Mouse (Mus musculus): ENCODE measurements around the gene Gpc5. TPM values are rescaled to one million over a fixed set of nuclear protein-coding genes. Genes with fewer than 3 reads are reported as not detected.

Gpc5 gene
- polyA plus RNA-seq, 1 experiment from 2014 or later: 0.07 TPM

DNA sequence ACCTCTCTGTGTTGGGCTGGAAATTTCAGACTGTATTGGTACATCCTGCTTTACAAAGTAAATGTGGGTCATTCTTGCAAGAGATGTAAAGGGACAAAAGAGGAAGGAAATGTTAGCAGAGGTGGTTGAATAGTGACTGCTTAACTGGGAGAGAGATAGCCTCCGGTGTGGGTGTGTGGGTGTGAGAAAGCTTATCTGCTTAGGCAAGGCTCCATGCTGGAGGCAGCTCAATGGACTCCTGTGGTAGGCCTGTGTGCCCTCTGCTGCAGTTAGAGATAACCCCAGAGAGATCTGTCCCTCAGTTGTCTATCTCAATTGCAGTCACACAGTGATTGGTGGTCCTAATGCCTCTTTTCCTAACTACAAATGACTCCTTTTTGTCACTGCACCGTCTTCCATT lies 887.2 kb downstream of the Gpc5 start:
- WGBS: 33% methylated on average over 2 of the region's 2 CpGs

DNA sequence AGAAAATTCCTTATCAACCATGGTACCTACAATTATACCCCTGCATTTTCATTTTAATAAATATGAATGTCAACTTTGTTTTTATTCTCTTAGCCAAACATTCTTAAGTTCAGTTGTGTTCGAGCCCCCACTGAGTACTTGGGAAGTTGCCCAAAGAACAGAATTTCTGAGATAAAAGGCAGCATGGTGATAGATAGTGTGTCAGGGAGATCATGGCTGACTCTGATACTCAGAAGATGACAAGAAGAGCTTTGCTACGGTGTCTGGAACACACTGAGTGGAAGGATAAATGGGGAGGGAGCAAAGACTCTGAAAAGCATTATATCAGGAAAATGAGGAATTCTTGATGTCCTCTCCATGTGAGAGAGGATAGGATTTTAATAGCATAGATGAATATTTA lies 898.7 kb downstream of the Gpc5 start:
- Histone ChIP-seq H3K4me1 (replicated peaks; ENCODE audit: control insufficient read depth, insufficient read depth) (no peaks in the 10 kb centered on the region), H3K36me3 (ENCODE audit: control insufficient read depth, insufficient read depth, low read length) (no peaks in the 10 kb centered on the region), H3K27ac (replicated peaks) (no peak overlapping the region), H3K9me3 (ENCODE audit: control insufficient read depth, low read length) (no peaks in the 10 kb centered on the region), H3K9ac (ENCODE audit: low read length) (no peak overlapping the region), H3K4me3 (ENCODE audit: low read depth, low read length) (no peak overlapping the region), H3K4me2 (replicated peaks; ENCODE audit: low read depth) (no peak overlapping the region), H3K27me3 (ENCODE audit: control insufficient read depth, insufficient read depth, low read length) (no peaks in the 10 kb centered on the region)
- WGBS: 48% methylated on average over 2 of the region's 2 CpGs
- TF ChIP-seq EP300 (optimal IDR thresholded peaks at IDR 0.05) (no peak), CTCF (IDR thresholded peaks at IDR 0.05; ENCODE audit: low read depth) (no peak)
- ATAC-seq (ENCODE audit: low FRiP score, low TSS enrichment) (no peak), DNase-seq (ENCODE audit: low spot score) (no peak)

More for the DNA sequence above, 887.2 kb downstream of the Gpc5 start:
- H3K4me2 ChIP-seq (replicated peaks; ENCODE audit: low read depth): no peak overlapping the region
- H3K27me3 ChIP-seq (ENCODE audit: control insufficient read depth, insufficient read depth, low read length): no peaks in the 10 kb centered on the region
- ATAC-seq (ENCODE audit: low FRiP score, low TSS enrichment) (no peak), DNase-seq (ENCODE audit: low spot score) (no peak)
- no peaks in the 10 kb centered on the region for H3K36me3 ChIP-seq (ENCODE audit: control insufficient read depth, insufficient read depth, low read length)
- no peak overlapping the region for H3K27ac ChIP-seq (replicated peaks)
- no peak overlapping the region for H3K4me3 ChIP-seq (ENCODE audit: low read depth, low read length)
- H3K9ac ChIP-seq (ENCODE audit: low read length): no peak overlapping the region
- H3K9me3 ChIP-seq (ENCODE audit: control insufficient read depth, low read length): no peaks in the 10 kb centered on the region
- TF ChIP-seq CTCF (IDR thresholded peaks at IDR 0.05; ENCODE audit: low read depth) (no peak), EP300 (optimal IDR thresholded peaks at IDR 0.05) (no peak)
- no peaks in the 10 kb centered on the region for H3K4me1 ChIP-seq (replicated peaks; ENCODE audit: control insufficient read depth, insufficient read depth)

DNA sequence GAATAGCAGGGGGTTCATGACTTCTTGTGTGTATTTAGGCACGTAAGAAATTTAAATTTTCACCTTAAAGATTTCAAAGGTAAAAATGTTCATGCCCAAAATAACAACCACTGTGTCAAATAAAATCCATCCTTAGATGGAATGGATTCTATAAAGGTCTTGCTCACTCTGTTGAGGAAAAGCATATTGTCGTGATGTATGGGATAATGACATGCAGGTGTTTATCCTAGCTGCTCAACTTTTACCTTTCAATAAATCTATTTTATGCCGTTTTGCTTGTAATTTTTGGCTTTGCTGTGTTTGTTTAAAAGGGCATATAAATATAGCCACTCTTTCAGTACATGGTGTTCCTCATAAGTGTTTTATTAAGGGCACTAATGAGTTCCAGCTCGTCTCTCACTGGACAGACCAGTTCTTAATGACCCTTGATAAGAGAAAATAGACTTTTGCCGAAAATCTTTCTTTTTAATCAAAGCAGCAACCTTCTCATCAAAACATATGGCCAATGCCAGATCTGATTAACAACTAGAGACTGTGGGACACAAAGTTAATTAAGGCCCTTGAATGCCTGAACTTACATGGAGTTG lies 901.6 kb downstream of the Gpc5 start:
- DNase-seq (ENCODE audit: low spot score) (no peak), ATAC-seq (ENCODE audit: low FRiP score, low TSS enrichment) (no peak)
- TF ChIP-seq CTCF (IDR thresholded peaks at IDR 0.05; ENCODE audit: low read depth): no peak
- TF ChIP-seq EP300 (optimal IDR thresholded peaks at IDR 0.05): no peak
- Histone ChIP-seq H3K4me1 (replicated peaks; ENCODE audit: control insufficient read depth, insufficient read depth) (no peaks in the 10 kb centered on the region), H3K4me2 (replicated peaks; ENCODE audit: low read depth) (no peak overlapping the region), H3K27me3 (ENCODE audit: control insufficient read depth, insufficient read depth, low read length) (no peaks in the 10 kb centered on the region), H3K9me3 (ENCODE audit: control insufficient read depth, low read length) (no peaks in the 10 kb centered on the region), H3K9ac (ENCODE audit: low read length) (no peak overlapping the region), H3K36me3 (ENCODE audit: control insufficient read depth, insufficient read depth, low read length) (no peaks in the 10 kb centered on the region), H3K4me3 (ENCODE audit: low read depth, low read length) (no peak overlapping the region), H3K27ac (replicated peaks) (no peak overlapping the region)
- WGBS: 44% methylated on average over 5 of the region's 5 CpGs

DNA sequence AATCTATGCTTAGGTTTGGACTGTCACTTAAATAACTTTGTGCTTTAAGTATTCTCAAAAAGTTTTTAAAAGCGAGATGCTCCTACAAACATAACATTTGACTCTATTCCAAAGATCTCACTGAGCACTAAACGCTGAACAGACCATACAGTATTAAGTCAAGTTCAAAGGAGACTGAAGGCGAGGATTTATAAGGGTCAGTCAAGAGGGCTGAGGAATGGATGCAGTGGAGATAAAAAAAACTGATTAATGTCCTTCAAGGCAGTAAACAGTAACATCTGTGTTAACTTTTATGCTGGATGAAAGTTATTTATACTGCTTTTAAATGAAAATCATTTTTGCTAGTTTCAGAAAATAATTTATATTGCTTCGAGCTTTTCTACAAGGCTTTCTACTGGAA lies 906.9 kb downstream of the Gpc5 start:
- Histone ChIP-seq H3K27ac (replicated peaks) (no peak overlapping the region), H3K4me3 (ENCODE audit: low read depth, low read length) (no peak overlapping the region), H3K4me2 (replicated peaks; ENCODE audit: low read depth) (no peak overlapping the region), H3K36me3 (ENCODE audit: control insufficient read depth, insufficient read depth, low read length) (no peaks in the 10 kb centered on the region), H3K9ac (ENCODE audit: low read length) (no peak overlapping the region), H3K27me3 (ENCODE audit: control insufficient read depth, insufficient read depth, low read length) (no peaks in the 10 kb centered on the region), H3K9me3 (ENCODE audit: control insufficient read depth, low read length) (no peaks in the 10 kb centered on the region), H3K4me1 (replicated peaks; ENCODE audit: control insufficient read depth, insufficient read depth) (no peaks in the 10 kb centered on the region)
- TF ChIP-seq EP300 (optimal IDR thresholded peaks at IDR 0.05) (no peak), CTCF (IDR thresholded peaks at IDR 0.05; ENCODE audit: low read depth) (no peak)
- 42% methylated on average over 4 of the region's 4 CpGs for WGBS
- ATAC-seq (ENCODE audit: low FRiP score, low TSS enrichment) (no peak), DNase-seq (ENCODE audit: low spot score) (no peak)

DNA sequence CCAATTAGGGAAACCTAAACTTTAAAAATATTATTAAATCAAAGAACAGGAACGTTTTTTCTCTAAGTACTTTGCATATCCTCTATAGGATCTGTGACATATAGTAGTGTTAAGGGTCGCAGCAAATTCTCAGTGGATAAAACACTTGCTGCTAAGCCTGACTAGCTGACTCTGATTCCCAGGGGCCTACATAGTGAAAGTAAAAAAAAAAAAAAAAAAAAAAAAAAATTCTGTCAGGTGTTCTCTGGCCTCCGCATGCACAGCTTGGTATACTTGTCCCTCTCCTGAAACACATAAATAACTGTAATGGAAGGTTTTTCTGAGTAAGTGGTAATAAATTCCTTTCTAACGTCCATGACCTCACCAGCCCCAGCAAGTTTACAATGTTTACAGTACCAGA lies 995.0 kb downstream of the Gpc5 start:
- Histone ChIP-seq H3K27ac (replicated peaks) (no peak overlapping the region), H3K4me2 (replicated peaks; ENCODE audit: low read depth) (no peak overlapping the region), H3K27me3 (ENCODE audit: control insufficient read depth, insufficient read depth, low read length) (no peaks in the 10 kb centered on the region), H3K4me3 (ENCODE audit: low read depth, low read length) (no peak overlapping the region), H3K4me1 (replicated peaks; ENCODE audit: control insufficient read depth, insufficient read depth) (no peaks in the 10 kb centered on the region), H3K36me3 (ENCODE audit: control insufficient read depth, insufficient read depth, low read length) (no peaks in the 10 kb centered on the region), H3K9me3 (ENCODE audit: control insufficient read depth, low read length) (no peaks in the 10 kb centered on the region), H3K9ac (ENCODE audit: low read length) (no peak overlapping the region)
- no peak for DNase-seq (ENCODE audit: low spot score)
- TF ChIP-seq EP300 (optimal IDR thresholded peaks at IDR 0.05) (no peak), CTCF (IDR thresholded peaks at IDR 0.05; ENCODE audit: low read depth) (no peak)
- 50% methylated on average over 4 of the region's 4 CpGs for WGBS
- no peak for ATAC-seq (ENCODE audit: low FRiP score, low TSS enrichment)

DNA sequence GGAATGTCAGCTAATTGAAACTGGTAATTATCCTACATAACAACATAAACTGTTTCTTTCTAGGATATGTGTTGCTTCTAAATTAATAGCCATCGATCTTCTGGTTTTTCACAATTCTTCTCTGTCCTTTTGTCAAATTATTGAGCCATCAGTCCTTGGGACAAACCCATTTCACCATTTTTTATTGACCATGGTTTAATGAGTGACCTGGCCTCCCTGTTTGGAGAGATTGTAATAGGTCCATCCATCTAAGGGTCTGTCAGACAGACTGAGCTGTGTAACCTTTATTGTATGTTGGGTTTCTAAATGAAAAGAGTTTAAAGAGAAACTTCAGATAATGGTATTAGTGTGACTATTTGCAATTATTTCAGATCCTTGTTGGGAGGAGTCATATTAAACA lies 1035.9 kb downstream of the Gpc5 start:
- Histone ChIP-seq H3K27ac (replicated peaks) (no peak overlapping the region), H3K9me3 (ENCODE audit: control insufficient read depth, low read length) (no peaks in the 10 kb centered on the region), H3K4me1 (replicated peaks; ENCODE audit: control insufficient read depth, insufficient read depth) (no peaks in the 10 kb centered on the region), H3K9ac (ENCODE audit: low read length) (no peak overlapping the region), H3K27me3 (ENCODE audit: control insufficient read depth, insufficient read depth, low read length) (no peaks in the 10 kb centered on the region), H3K4me2 (replicated peaks; ENCODE audit: low read depth) (no peak overlapping the region), H3K36me3 (ENCODE audit: control insufficient read depth, insufficient read depth, low read length) (no peaks in the 10 kb centered on the region), H3K4me3 (ENCODE audit: low read depth, low read length) (no peak overlapping the region)
- WGBS: 53% methylated on average over 1 of the region's 1 CpGs
- TF ChIP-seq EP300 (optimal IDR thresholded peaks at IDR 0.05): no peak
- TF ChIP-seq CTCF (IDR thresholded peaks at IDR 0.05; ENCODE audit: low read depth): no peak
- no peak for ATAC-seq (ENCODE audit: low FRiP score, low TSS enrichment)
- no peak for DNase-seq (ENCODE audit: low spot score)
